Mouse (Mus musculus): ENCODE data around the gene Shoc2.

DNA sequence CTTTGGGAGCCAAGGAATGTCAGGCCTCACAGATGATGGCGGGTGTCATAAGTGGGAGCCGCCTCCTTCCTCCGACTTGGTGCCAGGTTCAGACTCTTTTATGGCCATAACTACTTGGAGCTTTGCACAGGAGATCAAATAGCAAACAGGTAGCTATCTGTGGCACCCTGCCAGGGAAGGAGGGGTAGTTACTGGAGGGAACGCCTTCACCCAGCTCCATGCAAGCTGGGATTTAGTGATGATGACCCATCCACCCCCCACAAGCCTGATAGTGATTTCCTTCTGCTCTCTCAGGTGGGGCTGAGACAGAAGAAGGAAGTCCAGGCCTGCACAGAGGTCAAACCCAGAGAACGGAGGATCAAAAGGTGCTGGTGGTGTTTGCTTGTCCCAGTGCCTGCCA is 126.4 kb downstream of the Shoc2 start:
- TF ChIP-seq CTCF (IDR thresholded peaks at IDR 0.05; ENCODE audit: insufficient read depth, low read depth, low read length) (no peak), POLR2A (IDR thresholded peaks at IDR 0.05; ENCODE audit: insufficient read depth, low read depth, low read length) (no peak)
